Mouse (Mus musculus) MEL (cell line): ENCODE measurements around the gene Trim56.

Experiments used
- BHLHE40 ChIP-seq: IDR thresholded peaks from 2 replicates; pipeline ENCODE4 v1.6.1; 2012; ENCODE audit warnings: low read depth, mild to moderate bottlenecking, inconsistent platforms, low read length, improper control_type of control experiment, borderline replicate concordance
- CHD1 ChIP-seq: IDR thresholded peaks from 2 replicates; pipeline ENCODE4 v1.6.1; 2012; ENCODE audit warnings: low read depth, mild to moderate bottlenecking, inconsistent platforms, low read length, improper control_type of control experiment
- CHD2 ChIP-seq: IDR thresholded peaks from 2 replicates; pipeline ENCODE4 v1.6.1; 2011; ENCODE audit warnings: low read length, improper control_type of control experiment
- E2F4 ChIP-seq: IDR thresholded peaks from 2 replicates; pipeline ENCODE4 v1.6.1; 2011; ENCODE audit warnings: low read depth, low read length, improper control_type of control experiment, borderline replicate concordance
- EP300 ChIP-seq, 2 experiments: IDR thresholded peaks; 2 replicates each; pipeline ENCODE4 v1.6.1; 2011; ENCODE audit warnings: improper control_type of control experiment in 2 of 2, low read length in 2 of 2, low read depth in 1 of 2, mild to moderate bottlenecking in 1 of 2
- GATA1 ChIP-seq: IDR thresholded peaks from 2 replicates; pipeline ENCODE4 v1.6.1; 2011; ENCODE audit warnings: low read depth, low read length, improper control_type of control experiment
- MAX ChIP-seq: IDR thresholded peaks from 2 replicates; pipeline ENCODE4 v1.6.1; 2011; ENCODE audit warnings: low read length, improper control_type of control experiment
- MXI1 ChIP-seq: IDR thresholded peaks from 2 replicates; pipeline ENCODE4 v1.6.1; 2011; ENCODE audit warnings: mild to moderate bottlenecking, low read depth, low read length, improper control_type of control experiment
- NRF1 ChIP-seq: IDR thresholded peaks from 2 replicates; pipeline ENCODE4 v1.6.1; 2014; ENCODE audit warnings: low read depth, mild to moderate bottlenecking, inconsistent platforms, low read length, improper control_type of control experiment, moderate library complexity; ENCODE audit not compliant: poor library complexity, insufficient read depth, severe bottlenecking
- POLR2A ChIP-seq, 2 experiments: IDR thresholded peaks; 2 replicates each; pipeline ENCODE4 v1.6.1; 2011 to 2012; ENCODE audit warnings: low read length in 2 of 2, mild to moderate bottlenecking in 2 of 2, control low read depth in 1 of 2, improper control_type of control experiment in 1 of 2, low read depth in 1 of 2, moderate library complexity in 1 of 2; ENCODE audit not compliant: control insufficient read depth in 1 of 2, insufficient read depth in 1 of 2, poor library complexity in 1 of 2
- TAL1 ChIP-seq: IDR thresholded peaks from 2 replicates; pipeline ENCODE4 v1.6.1; 2012; ENCODE audit warnings: mild to moderate bottlenecking, inconsistent platforms, low read length, moderate library complexity, mixed read lengths
- ZNF384 ChIP-seq: IDR thresholded peaks from 2 replicates; pipeline ENCODE4 v1.6.1; 2012; ENCODE audit warnings: low read depth, mild to moderate bottlenecking, inconsistent platforms, low read length, improper control_type of control experiment

GRCm38 (mm10) chr5:137085021-137085420 lies 31.0 kb downstream of the Trim56 start:
- TF ChIP-seq MAX (no peak), POLR2A (IDR thresholded peaks at IDR 0.05; ENCODE audit: control insufficient read depth in 1 of 2, insufficient read depth in 1 of 2, low read depth in 1 of 2, low read length in 2 of 2, poor library complexity in 1 of 2) (peak; percentile 21 to 45; a peak in 1 of 4 replicates), MXI1 (no peak), CHD2 (no peak), E2F4 (no peak), CHD1 (no peak), NRF1 (no peak), EP300 (IDR thresholded peaks at IDR 0.05; ENCODE audit: low read depth in 1 of 2, low read length in 2 of 2) (peak; percentile 85 to 98), TAL1 (peak; percentile 48), BHLHE40 (peak; percentile 79), GATA1 (peak; percentile 42), ZNF384 (no peak)
